ENCODE assay signal across 13 mouse cellular contexts in the genomic region with DNA sequence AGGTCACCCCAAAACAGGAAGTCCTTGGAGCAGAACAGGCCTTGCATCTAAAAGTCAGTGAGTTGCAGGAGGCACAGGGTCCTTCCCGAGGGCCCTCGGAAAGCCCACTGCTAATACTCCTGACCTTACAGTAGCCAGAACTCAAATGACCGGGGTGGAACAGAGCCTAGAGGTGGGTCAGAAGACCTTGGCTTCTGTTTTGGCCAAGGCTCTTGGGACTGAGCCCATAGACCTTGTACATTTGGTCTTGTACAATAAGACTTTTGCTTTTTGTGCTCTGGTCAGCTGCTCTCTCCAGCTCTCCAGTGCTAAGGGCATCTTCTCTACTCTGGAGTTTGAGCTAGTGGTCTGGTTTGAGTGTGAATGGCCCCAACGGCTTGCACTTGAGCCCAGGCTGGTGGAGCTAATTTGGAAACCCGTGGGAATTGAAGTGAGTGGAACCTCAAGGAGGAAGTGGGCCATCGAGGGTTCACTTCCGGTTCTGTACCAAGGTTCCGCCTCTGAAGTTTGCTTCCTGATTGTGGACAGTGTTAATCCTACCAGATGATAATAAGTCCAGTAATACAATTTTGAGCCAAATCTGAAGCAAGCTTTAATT.
DNase-seq lines count a peak whose midpoint lies in the region; ATAC-seq and TF ChIP-seq lines count a peak whose summit lies in the region.
"Had no signal": no experiment of that assay in that cellular context is flagged by ENCODE, and none has a peak within 500 bp of the region (broad histone marks: within the 10 kb centered on the region; RNA-seq: fewer than 3 reads in every experiment).

No protein-coding gene starts in this region.

- H3K4me3 ChIP-seq in liver, adult 2 months (ENCODE audit: insufficient read depth, low read depth, low read length): no peak overlapping the region
- H3K4me3 ChIP-seq in liver, embryonic 12.5 days: no peak overlapping the region
- no peak overlapping the region for H3K4me3 ChIP-seq in brown adipose tissue, adult 24 weeks (ENCODE audit: insufficient read depth, low read depth, low read length)
- H3K4me3 ChIP-seq: lung, embryonic 15.5 days had no signal

- WGBS in liver, adult 2 months: 51% methylated on average over 8 of the region's 8 CpGs
- WGBS in liver, embryonic 12.5 days (ENCODE audit: insufficient replicate concordance): 40% methylated on average over 8 of the region's 8 CpGs

- H3K9me3 ChIP-seq in liver, embryonic 12.5 days (replicated peaks): no peaks in the 10 kb centered on the region
- H3K9me3 ChIP-seq: lung, embryonic 15.5 days had no signal

- TF ChIP-seq POLR2A in liver, adult 2 months (IDR thresholded peaks at IDR 0.05; ENCODE audit: extremely low read depth, insufficient read depth, low read length): no peak

- H3K9ac ChIP-seq in liver, adult 2 months (ENCODE audit: low read depth, low read length): no peak overlapping the region
- no peak overlapping the region for H3K9ac ChIP-seq in liver, embryonic 12.5 days
- H3K9ac ChIP-seq: lung, embryonic 15.5 days had no signal

- H3K36me3 ChIP-seq in liver, adult 2 months (ENCODE audit: control insufficient read depth, insufficient read depth, low read length): no peaks in the 10 kb centered on the region
- H3K36me3 ChIP-seq in liver, embryonic 12.5 days: no peaks in the 10 kb centered on the region
- H3K36me3 ChIP-seq: G1E had no signal

- no peak for TF ChIP-seq CTCF in liver, adult 2 months (IDR thresholded peaks at IDR 0.05; ENCODE audit: low read depth, low read length)

- H3K79me2 ChIP-seq in liver, adult 2 months (ENCODE audit: control insufficient read depth, insufficient read depth, low read length): no peaks in the 10 kb centered on the region

- H3K27me3 ChIP-seq in liver, adult 2 months (ENCODE audit: control insufficient read depth, insufficient read depth, low read length): no peaks in the 10 kb centered on the region
- H3K27me3 ChIP-seq in liver, embryonic 12.5 days (replicated peaks): no peaks in the 10 kb centered on the region
- H3K27me3 ChIP-seq: lung, embryonic 15.5 days had no signal

- peaks cover 12% of the 10 kb centered on the region for H3K4me1 ChIP-seq in liver, adult 2 months (ENCODE audit: control insufficient read depth, insufficient read depth, low read length)
- no peaks in the 10 kb centered on the region for H3K4me1 ChIP-seq in liver, embryonic 12.5 days
- peaks cover 7% of the 10 kb centered on the region for H3K4me1 ChIP-seq in brown adipose tissue, adult 24 weeks (ENCODE audit: control insufficient read depth, insufficient read depth, insufficient read length, low read length)

- H3K27ac ChIP-seq in liver, adult 2 months (replicated peaks; ENCODE audit: insufficient read depth, low read depth, low read length): peak overlapping the region; percentile 67
- H3K27ac ChIP-seq in liver, embryonic 12.5 days: no peak overlapping the region
- 0 out of 2 replicates have a peak overlapping the region, but pooled peaks have one; percentile 34 for H3K27ac ChIP-seq in brown adipose tissue, adult 24 weeks (replicated peaks; ENCODE audit: low read depth, low read length)
- H3K27ac ChIP-seq: hindbrain, postnatal 0 days; lung, embryonic 15.5 days had no signal

- peak; percentile 49 for DNase-seq in adrenal gland, adult 2 months
- DNase-seq in adrenal gland, adult 18-20 months (ENCODE audit: low spot score in 2 of 2): no peak
- DNase-seq in liver, adult 2 months (ENCODE audit: extremely low read depth, low read depth, low spot score): peak; percentile 75
- no peak for DNase-seq in urinary bladder, postnatal 25 days (ENCODE audit: low spot score)
- DNase-seq in frontal cortex, adult 2 months (ENCODE audit: extremely low spot score in 1 of 2, low spot score in 1 of 2): no peak
- DNase-seq: cerebellum, adult 11-12 months; gastrocnemius, postnatal 10 days had no signal

- no peak overlapping the region for H3K4me2 ChIP-seq in liver, embryonic 12.5 days
- H3K4me2 ChIP-seq: lung, embryonic 15.5 days had no signal

- no peak for ATAC-seq in liver, embryonic 12.5 days
- ATAC-seq in monocyte, adult 5-6 weeks (replicated peaks; ENCODE audit: insufficient number of reproducible peaks, low FRiP score, low TSS enrichment, poor library complexity, severe bottlenecking): peak; percentile 64
- ATAC-seq: hindbrain, postnatal 0 days had no signal

Comparison
In these comparisons a context has a peak if more than half of its experiments do, and no peak if none do; other contexts are left out.
1. DNase-seq: peak in adrenal gland, adult 2 months (single experiment) and liver, adult 2 months (single experiment); none in adrenal gland, adult 18-20 months (0 of 2), urinary bladder, postnatal 25 days (single experiment) and frontal cortex, adult 2 months (0 of 2).